Mouse (Mus musculus) adrenal gland, postnatal 25 days (tissue): ENCODE results near the gene Rbm33. TPM values are rescaled to one million over a fixed set of nuclear protein-coding genes. Genes with fewer than 3 reads are reported as not detected.

Source experiments
- DNase-seq: peaks from one replicate; pipeline ENCODE4 v3.0.0; 2021; ENCODE audit warnings: mixed read lengths
- total RNA-seq: library from RNA; stranded (reverse); gene quantifications from 2 replicates; pipeline ENCODE4 v1.2.3, GENCODE M21; 2021

The Rbm33 gene
- total RNA-seq, 1 experiment from 2014 or later = 54.4 TPM

DNA sequence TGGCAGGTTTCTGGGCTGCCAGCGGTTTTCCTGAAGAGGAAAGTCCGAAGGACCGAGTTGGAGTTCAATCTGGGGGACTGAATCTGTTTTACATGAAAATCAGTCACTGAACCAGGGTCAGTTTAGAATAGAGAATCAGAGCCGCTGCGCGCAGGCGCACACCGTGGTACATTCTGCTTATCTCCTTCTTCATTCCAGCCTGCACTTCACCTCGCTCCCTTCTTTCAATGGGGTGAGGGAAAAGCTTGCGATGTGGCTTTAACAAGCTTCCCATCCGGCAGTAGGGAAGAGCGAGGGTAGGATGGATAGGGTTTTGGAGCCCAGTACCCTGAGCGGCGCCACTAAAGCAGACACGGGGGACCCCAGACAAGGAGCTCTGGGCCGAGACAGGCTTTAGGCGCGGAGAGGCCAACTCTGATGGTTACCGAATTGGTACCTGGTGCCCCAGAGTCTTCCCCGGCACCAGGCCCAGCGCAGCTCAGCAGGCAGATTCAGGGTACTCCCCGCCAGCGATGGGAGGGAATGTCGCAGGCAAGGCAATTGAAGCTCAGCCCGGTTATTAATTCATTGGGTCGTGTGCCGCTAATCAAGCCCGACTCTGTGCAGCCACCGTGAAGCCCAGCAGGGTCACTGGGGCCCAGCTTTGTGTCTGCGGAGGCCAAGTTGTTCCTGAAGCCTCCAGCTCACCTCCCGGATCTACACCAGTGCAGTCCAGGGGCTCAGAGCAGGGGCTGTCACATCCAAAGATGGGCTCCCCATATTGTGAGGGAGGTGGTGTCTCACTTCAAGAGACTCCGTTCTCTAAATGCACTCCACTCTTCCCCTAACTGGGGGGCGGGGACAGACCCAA, 146.0 kb downstream of the Rbm33 start:
- peak; percentile 35 for DNase-seq

GRCm38 (mm10) chr5:28463656-28464055, 146.7 kb downstream of the Rbm33 start:
- DNase-seq = no peak

GRCm38 (mm10) chr5:28464361-28465098, 147.6 kb downstream of the Rbm33 start:
- peak; percentile 48 for DNase-seq

DNA sequence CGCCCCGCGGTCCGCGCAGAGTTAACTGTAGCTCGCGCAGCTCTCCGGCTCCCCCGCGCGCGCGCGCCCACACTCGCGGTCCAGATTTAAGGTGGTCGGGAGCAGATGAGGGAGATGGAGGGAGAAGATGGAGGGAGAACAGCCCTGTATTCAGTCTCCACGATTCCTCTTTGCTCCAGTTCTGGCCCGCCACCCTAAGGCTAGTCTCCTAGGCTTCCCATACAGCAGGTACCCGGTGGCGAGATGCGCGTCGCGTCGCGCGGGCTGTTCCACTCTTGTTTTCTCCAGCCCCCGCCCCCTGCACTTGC, 148.1 kb downstream of the Rbm33 start:
- peak; percentile 69 for DNase-seq

DNA sequence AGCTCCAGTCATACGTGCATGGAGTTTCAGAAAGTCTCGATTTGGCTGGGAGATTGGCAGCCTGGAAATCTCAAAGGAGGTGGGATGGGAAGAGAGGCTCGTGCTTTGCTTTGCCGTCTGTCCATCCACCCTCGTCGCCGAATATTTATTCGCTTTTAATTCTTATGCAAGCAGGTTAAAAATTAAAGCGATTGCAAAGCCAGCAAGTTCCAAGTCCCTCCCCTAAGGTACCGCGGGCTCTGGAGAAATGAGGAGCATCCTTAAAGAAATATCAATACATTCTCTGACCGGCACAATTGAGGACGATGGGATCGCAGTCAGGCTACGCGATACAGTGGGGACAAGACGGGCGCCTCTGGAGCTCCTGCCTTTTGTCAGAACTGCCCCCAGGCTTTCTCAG, 148.6 kb downstream of the Rbm33 start:
- no peak for DNase-seq

DNA sequence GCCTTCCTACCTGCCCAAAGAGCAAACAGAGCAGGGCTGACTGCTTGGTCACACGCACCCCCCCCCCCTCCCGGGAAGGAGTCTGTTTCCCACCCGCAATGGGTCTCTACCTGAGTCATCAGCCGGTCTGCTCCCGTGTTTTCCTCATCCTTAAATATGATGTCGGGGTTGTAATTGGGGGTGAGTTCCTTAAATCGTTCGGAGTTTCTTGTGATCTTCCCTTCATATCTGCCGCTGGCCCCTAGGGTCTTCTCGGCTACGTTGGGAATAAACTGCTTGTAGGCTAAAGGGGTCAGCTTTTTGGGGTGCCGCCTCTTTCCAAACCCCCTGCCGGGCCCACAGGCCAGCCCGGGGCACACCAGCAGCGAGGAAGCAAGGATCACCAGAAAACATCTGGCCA, 149.4 kb downstream of the Rbm33 start:
- no peak for DNase-seq

- peak; percentile 34 for DNase-seq
Measured at GRCm38 (mm10) chr5:28466760-28467306, 149.9 kb downstream of the Rbm33 start, which contains the start of gene Shh. Shh (minus strand) TSS chr5:28467256.

Other genes with a start within 250 kb of the Rbm33 start
- 164 and 170 TPM in 2 replicates for gene Insig1, start 245.8 kb upstream of the Rbm33 start, total RNA-seq
- gene En2, start 151.4 kb upstream of the Rbm33 start, total RNA-seq = 0.24 TPM in 2 replicates
- gene Cnpy1, start 71.3 kb upstream of the Rbm33 start, total RNA-seq = not detected in 2 replicates
- 13.2 and 14.6 TPM in 2 replicates for gene Shh, start 150.1 kb downstream of the Rbm33 start, total RNA-seq